Mouse (Mus musculus): ENCODE data around the gene Sema3g.

Sema3g gene

DNA sequence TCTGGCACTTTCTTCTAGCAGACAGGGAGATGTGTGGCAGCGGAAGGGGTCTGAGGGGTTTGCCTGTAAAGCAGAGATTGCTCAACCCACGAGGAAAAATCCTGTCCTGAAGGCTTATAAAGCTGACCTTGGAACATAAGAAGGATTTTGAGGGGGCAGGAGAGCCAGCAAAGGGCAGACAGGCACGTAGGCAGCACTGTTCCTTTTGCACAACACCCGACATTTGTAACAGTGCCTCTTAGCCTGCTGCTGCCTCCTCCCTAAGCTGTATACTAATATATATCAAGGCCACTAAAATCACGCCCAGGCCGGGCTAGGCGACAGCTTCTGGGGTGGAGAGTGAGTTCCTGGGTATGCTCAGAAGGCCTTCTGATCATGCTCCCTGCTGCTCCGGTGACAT, 12.8 kb downstream of the Sema3g start:
- peak in 1 of 2 experiments; percentile 46 for DNase-seq (ENCODE audit: inconsistent age in 2 of 2, low spot score in 1 of 2)

DNA sequence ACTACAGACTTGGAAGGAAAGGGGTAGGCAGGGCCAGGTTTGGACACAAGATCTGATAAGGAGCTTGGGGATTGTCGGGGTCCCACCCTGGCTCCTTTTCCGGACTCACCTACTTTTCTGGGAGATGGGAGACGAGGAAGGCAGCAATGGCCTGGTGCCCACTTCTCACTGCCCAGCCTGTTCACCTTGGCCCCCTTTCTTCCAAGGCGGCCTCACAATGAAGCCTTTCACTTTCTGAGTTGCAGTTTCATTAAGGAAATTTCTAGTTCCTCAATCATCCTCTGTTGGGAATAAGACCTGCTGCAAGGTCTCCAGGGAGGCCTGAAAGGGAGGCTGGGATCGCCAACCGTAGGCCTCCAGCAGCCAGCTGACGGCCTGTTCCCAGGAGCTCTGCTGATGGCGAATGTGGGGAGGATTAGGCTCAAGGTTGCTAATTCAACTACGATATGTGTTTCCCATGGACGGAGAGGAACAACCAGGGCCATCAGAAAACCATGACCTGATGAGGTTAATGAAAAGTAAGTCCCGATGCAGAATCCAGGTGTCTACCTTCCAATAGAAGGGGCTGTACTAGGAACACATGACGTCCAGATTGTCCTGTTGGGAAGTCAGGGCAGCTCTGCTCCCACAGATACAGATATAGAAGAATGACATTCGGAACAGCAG, 14.9 kb downstream of the Sema3g start:
- DNase-seq (ENCODE audit: inconsistent age in 2 of 2, low spot score in 1 of 2) = peak in 1 of 2 experiments; percentile 67

DNA sequence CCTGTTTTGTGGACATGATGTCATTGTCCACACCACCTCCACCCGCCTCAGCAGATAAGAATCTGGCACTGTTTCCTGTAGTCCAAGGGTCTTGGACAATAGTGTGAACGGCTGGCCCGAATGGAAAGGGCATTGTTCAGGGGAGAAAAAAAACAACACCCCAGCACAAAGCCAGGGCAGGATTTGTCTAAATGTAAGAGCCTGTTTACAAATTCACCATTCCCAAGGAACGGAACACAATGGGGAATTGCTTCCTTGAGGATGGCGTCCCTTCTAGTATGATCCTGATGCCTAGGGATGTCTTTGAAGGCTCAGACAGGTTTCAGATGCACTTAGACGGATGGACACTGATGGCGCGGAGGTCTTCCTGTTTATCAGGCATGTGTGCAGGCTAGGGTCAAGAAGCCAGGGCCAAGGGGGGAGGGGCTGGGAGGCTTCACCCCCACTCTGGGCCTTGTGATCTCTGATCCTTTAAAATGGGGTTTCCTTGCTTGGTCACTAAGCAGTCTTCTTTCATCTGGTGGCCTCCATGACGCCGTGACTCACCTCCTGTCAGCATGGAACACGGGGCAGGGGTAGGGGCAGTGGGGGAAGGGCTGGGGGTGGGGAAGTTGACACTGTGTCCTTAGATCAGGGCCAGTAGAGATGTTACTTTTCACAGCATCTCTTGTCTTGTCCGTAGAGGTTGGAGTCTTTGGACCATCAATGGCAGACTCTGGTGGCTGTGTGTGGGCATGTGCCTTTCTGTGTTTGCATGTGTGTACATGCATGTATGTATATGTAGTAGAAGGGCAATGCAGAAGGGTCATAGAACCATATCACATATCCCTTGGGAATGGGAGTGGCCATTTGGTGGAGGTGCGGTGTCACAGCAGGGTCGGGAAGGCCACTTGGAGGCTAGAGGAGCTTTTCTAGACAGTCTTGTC, 15.7 kb downstream of the Sema3g start:
- peak; percentile 42 to 71 for DNase-seq (ENCODE audit: inconsistent age in 2 of 2, low spot score in 1 of 2)

DNA sequence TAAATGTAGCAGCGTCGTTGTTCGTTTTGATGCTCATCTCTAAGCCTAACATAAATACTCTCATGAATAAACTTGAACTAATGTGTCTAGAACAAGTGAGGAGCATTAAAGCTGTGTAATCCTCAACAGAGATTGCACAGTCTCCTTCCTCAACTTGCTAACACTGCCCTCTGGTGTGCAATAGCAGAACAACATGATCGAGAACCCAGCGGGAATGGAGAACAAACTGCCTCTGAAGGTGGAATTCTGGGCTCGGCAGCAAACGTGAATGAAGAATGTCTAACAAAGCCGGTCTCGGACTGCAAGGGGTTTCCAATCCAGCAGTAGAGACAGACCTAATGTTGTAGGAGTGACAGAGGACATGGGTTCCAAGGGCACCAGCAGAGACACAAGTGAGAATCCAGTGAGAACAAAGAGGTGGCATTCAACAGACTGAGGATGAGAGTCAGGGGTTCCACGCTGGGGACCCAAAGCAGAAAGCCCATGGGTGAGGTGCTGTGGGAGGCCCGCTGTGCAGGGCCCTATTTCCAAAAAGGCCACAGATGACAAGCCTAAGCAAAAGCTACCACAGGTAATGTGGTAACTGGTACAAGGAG, 16.4 kb downstream of the Sema3g start:
- peak; percentile 73 to 93 for DNase-seq (ENCODE audit: inconsistent age in 2 of 2, low spot score in 1 of 2)

DNA sequence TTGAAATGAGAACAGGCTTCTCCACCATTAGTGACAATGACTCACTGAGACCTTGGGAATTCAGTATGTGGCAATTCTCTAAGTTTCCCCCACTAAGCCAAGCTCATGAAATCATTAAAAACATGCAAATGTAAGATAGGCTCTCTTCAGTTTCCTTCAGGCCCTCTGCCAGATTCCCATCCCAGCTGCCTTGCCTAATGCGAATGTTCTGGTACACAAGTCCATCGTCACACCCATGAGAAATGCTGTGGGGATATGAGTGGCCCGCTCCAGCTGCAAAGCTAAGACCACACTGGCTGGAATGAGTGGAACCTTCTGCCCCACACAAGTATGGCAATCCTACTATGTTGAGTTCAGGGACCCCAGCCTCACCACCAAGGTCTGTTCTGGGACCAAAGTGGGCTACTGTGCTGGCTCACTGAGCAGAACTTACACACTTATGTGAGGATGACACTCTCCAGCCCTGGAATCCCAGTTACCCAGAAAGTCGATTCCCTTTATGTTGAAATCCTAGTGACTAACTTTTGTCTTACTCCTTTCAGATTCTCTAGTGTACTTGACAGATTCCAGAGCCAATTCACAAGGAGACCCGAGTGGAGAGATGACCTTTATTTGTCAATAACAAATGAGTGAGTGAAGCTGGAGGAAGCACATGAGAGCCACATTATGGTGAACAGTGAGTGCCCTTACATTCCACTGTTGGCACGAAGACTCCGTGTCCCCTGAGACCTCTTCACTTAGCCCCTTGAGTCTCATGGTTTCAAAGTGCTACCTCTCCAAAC, 19.6 kb downstream of the Sema3g start:
- peak; percentile 45 to 83 for DNase-seq (ENCODE audit: inconsistent age in 2 of 2, low spot score in 1 of 2)

DNA sequence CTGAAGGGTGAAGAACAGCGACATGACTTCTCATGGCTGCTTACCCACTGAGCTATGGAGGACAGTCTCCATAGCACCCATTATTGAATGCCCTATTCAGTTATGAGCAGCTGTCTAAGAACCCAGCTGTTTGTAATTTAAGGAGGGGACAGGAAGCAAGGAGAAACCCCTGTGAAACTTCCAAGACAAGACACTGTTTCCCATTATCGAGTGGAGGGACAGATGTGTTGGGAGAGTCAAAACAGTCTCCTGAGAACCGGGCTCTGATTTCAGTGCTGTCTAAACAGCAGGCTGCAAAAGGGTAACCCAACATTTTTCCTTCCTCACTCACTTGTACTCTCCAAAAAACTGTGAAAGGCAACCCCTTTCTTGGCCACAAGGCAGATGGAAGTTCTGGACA, 22.9 kb downstream of the Sema3g start:
- DNase-seq (ENCODE audit: inconsistent age in 2 of 2, low spot score in 1 of 2) = no peak

DNA sequence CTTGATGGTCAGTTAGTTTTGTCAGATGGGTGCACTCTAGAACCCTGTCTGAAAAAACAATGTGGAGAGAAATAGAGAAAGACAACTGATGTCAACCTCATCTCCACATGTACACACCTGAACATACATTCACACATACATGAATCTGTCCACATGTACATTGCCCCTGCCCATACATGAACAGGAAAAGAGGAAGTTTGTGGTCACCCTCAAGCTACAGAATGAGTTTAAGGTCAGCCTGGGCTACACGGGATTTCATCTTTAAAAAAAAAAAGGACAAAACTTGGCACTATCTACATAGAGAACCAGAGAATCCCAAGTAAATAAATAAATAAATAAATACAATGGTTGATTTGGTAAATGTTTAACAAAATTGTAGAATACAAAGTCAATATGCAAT, 27.1 kb downstream of the Sema3g start:
- no peak for DNase-seq (ENCODE audit: inconsistent age in 2 of 2, low spot score in 1 of 2)

DNA sequence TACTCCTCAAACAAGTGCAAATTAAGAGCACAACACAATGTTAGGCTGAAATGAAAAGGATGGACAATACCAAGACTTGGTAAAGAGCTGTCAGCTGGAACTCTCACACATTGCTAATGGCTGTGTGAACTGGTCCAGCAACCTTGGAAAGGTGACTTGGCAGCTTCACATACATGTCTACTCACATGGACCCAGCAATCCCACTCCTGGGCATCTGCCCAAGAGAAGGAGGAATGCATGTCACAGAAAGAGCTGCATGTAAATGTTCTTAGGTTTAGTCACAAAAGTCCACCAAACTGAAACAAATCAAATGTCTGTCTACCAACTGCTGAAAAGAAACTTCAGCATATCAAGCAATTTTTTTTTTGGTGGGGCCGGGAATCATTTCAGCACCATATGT, 28.3 kb downstream of the Sema3g start:
- DNase-seq (ENCODE audit: inconsistent age in 2 of 2, low spot score in 1 of 2) = no peak

DNA sequence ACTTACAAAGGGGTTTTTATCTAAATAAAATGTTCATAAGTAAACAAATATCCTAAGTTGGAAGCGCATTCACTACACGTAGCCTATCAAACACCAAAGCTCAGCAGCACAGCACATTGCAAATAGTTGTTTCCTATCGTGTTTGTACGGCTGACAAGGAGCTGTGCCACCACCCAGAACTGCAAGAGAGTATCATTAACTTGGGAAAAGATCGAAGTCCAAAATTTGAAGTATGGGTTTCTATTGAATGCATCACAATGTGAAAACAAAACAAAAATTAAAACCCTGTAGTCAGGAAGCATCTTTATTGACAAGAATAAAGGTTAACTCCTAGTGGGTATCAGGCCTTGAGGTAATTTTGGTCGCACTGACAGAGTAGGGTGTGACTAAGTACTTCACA, 30.7 kb downstream of the Sema3g start:
- DNase-seq (ENCODE audit: inconsistent age in 2 of 2, low spot score in 1 of 2) = no peak

DNA sequence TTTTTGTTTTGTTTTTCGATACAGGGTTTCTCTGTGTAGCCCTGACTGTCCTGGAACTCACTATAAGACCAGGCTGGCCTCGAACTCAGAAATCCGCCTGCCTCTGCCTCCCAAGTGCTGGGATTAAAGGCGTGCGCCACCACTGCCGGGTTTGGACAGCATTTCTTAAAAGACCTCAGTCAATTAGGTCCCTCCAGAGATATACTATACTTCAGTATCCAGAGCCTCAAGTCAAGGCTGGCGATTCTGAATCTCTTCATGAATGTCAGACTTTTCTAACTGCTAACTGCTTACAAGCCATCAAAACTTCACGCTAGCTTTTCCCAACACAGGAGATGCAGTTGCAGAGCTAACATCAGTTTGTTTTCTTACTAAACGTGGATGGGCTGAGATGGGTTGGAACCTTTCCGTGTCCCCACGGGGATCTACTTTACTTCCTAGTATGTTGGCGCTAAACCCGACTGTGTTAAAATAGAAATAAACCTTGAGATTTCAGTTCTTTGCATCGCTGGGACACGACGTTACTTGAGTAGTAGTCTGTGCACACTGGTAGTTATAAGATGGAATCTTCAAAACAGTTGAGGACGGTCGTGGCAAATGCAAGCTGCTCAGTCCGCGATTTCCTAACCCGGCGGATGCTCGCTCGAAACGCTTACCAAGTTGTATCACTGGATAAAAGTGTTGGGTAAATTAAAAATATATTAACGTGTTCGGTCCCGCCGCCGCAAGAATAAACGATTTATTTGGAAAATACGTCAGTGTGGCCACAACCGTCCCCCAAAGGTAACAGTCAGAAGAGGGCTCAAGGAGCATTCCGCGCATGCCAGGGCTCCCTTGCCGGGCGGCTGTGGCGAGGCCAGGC, 32.8 kb downstream of the Sema3g start:
- DNase-seq (ENCODE audit: inconsistent age in 2 of 2, low spot score in 1 of 2) = no peak

DNA sequence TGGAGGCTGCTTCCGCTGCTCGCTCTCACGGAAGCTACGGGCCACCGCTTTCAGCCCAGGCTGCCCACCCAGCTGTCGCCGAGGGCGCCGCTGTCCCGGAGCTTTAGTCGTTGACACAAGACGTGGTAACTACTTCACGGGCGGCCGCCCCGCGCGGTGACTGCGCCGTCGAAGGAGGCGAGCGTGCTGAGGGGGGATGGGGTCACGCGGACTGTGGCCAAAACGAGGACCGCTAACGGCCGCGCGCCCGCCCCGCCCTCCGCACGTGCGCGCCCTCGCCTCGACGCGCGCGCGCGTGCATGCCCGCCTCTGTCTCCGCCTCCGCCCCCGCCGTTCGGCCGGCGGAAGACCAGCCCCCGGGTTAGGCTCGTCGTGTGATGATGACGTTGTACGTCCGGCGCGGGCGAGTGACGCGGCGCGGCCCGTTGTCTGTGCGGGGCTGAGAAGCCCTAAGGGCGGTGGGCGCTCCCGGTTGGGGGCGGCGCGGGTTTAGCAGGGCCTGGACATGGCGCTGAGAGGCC, 33.5 kb downstream of the Sema3g start, which contains the start of the genes Phf7 and Bap1:
Gene Phf7, minus strand, starts transcription at position 234 of the 521 bp plus-strand sequence.
Gene Bap1, plus strand, starts transcription at position 367 of the 521 bp plus-strand sequence.
- DNase-seq (ENCODE audit: inconsistent age in 2 of 2, low spot score in 1 of 2) = peak; percentile 95 to 98

DNA sequence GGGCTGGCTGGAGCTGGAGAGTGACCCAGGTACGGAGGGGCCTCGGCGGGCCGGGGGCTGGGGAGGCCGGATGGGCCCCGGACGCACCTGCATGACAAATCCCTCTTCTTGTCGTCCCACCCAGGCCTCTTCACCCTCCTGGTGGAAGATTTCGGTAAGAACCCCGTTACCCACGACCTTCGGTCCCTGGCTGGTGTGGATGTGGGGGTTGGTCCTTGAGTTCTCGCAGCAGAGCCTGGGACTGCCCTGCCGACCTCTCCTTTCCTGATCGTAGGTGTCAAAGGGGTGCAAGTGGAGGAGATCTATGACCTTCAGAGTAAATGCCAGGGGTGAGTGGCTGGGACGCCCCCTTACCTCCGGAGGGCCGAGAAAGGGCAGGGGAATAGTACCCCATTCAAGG, 34.0 kb downstream of the Sema3g start:
- no peak for DNase-seq (ENCODE audit: inconsistent age in 2 of 2, low spot score in 1 of 2)

DNA sequence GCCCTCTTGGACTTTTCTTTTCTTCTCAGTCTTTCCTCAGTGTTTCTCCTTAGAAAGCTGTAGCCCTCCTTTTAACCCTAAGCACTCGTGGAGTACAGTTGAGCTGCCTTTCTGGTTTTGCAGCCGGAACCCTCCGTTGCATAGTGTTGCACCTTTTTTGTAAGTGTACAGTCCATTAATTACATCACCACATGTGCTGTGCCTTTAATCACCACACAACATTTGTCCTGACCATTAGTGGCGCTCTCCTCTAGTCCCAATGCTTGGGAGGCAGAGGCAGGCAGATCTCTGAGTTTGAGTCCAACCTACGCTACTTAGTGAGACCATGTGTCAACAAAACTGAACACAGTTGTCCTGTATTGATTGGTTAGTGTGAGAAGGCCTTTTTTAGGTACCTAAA, 34.4 kb downstream of the Sema3g start:
- DNase-seq (ENCODE audit: inconsistent age in 2 of 2, low spot score in 1 of 2) = no peak

DNA sequence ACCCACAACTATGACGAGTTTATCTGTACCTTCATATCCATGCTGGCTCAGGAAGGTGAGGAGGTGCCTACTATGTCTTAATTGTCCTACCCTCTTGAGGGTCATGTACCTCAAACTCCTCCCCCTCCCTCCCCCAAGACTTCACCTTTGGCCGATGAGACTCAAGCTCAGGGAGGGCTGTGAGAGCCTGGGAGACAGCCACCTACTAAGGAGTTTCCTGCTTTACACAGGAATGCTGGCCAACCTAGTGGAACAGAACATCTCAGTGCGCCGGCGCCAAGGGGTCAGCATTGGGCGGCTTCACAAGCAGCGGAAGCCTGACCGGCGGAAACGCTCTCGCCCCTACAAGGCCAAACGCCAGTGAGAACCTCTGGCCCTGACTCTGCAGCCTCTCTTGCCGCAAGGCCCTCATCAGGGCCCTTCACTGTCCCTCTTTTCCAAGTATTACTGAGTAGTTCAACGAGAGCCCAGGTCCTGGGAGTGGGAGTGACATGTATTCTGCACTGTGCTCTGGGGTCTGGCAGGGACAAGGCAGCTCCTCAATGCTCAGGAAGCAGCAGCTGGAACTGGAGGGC, 40.9 kb downstream of the Sema3g start:
- DNase-seq (ENCODE audit: inconsistent age in 2 of 2, low spot score in 1 of 2) = no peak

DNA sequence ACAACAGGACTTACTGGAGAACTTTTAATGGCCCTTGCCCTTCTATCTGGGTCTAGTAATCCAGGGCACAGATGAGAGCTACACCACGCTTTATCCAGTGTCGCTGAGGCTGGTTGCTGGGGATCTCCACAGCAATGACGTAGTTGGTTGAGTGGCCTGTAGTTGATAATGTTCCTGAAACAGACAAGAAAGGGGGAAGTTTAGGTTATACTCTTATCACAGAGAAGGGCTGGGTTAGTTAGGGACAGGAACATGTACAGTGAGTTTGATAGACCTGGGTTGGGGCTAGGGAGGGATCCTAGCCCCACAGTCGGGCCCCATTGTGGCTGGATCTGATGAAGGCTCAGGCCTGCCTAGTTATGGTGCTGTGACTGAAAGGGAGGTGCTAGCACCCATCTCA, 42.7 kb downstream of the Sema3g start:
- no peak for DNase-seq (ENCODE audit: inconsistent age in 2 of 2, low spot score in 1 of 2)

DNA sequence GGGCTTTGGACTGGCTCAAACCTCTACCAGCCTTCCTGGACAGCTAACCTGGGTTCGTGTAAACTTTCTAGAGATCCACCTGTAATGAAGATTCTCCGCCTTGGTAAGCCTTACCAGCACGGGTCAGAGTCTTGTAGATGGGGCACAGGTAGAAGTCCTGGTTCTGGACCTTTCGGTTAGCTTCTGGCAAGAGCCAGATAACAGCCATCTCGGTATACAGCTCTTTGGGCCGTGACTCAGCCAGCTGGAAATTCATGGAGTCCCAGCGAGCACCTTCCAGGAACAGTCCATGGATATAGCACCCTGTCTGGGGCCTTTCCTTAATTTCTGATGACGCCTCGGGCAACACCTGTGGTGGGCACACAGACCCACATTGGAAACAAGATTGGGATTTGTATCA, 43.3 kb downstream of the Sema3g start:
- no peak for DNase-seq (ENCODE audit: inconsistent age in 2 of 2, low spot score in 1 of 2)

DNA sequence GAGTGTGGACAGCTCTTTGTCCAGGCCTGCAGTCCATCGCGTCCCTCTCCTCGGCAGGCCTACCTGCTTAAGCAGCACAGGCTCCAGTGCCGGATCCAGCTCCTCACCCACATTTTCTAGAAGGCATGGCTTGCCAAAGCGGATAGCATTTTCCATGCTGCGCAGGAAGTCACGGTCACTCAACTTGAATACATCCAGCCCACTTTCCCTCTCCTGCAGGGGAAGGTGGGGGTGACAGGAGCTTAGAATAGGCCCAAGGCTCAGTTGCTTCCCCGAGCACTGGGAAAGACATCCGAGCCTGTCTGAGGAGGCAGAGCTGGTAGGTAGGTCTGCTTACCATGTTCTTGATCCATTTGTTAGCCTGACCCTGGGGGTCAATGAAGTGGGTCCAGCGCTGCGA, 50.0 kb downstream of the Sema3g start:
- no peak for DNase-seq (ENCODE audit: inconsistent age in 2 of 2, low spot score in 1 of 2)

DNA sequence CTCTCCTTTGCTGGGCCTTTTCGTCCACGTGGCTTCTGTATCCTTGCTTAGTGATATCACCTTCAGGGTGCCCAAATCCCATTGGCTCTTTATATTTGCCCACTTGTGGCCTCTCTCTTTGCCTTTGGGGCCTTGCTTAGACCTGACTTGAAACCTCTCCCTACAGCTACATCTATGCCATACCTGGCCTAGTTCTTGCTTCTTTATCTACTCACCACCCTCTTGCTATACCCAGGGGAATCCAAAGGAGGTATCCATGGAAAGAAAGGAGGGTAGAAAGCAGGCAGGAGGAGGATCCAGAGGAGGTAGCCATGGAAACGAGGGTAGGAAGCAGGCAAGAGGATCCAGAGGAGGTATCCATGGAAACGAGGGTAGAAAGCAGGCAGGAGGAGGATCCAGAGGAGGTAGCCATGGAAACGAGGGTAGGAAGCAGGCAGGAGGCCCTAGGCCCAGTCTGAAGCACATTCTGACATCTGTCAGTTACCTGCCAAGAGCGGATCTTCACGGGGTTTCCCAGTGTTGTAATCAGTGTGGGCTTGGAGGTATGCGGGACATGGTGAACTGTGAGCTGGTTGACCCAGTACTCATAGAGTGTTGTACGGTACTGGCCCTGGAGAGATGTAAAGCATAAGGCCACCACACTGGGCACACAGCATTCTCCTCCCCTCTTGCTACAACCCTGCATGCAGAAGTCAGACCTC, 50.8 kb downstream of the Sema3g start:
- no peak for DNase-seq (ENCODE audit: inconsistent age in 2 of 2, low spot score in 1 of 2)

Data from adrenal gland, adult (tissue).